Mouse (Mus musculus) 3T3-L1 (cell line): Measurements from ENCODE around the gene Hif3a.

Source experiments
- DNase-seq: peaks from one replicate; pipeline ENCODE4 v3.0.0-alpha.2; 2015; ENCODE audit warnings: low read depth, low spot score

Gene Hif3a

GRCm38 (mm10) chr7:17056601-17057523 lies 5.4 kb downstream of the Hif3a start:
- DNase-seq: no peak

DNA sequence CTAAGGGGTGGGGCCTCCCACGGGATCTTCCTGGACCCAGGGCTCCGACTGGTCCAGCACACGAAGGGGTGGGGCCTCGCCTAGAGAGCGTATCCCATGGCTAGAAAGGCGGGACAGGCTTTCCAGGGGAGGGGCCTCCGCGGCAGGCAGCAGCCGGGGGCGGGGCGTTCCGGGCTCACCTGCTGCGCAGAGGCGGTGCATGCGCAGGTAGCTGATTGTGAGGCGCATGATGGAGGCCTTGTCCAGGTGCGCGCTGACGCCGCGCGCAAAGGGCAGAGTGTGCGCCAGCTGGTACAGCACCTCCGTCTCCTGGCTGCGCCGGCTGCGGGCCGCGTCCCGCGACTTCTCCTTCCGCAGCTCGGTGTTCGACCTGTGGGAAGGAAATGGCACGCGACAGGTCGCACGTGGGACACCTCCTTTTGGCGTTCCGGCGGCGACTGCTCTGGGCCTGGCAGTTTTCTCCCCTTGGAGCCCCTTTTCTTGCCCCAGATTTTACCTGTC lies 6.1 kb downstream of the Hif3a start:
- no peak for DNase-seq

GRCm38 (mm10) chr7:17055287-17055946 lies 6.8 kb downstream of the Hif3a start:
- DNase-seq: no peak

GRCm38 (mm10) chr7:17054325-17054989 lies 7.8 kb downstream of the Hif3a start:
- no peak for DNase-seq

DNA sequence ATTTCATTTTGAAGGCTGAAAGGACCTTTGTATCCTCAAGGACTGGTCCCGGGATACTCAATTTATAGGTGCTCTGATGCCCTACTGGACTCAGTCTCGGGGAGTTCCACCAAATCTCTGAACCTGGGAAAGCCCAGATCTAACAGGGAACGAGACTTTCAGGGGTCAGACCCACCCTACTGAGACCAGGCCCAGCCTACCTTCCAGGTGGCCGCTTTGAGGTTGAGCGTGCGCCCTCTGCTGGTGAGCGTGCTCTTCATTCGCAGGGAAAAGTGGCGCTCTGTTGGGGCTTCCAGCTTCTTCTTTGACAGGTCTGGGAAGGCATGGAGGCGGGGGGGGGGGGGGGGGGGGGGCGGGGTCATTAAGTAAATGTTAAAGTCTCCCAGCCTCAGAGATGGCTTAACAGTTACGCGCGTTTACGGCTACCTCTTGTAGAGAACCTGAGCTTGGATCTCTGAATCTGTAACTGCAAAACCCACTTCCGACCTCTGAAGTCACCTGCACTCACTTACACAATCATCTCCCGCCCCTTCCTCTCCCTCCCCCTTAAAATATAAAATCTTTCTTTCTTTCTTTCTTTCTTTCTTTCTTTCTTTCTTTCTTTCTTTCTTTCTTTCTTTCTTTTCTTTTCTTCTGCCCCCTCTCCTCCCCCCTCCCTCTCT lies 11.2 kb downstream of the Hif3a start:
- peak; percentile 54 for DNase-seq

DNA sequence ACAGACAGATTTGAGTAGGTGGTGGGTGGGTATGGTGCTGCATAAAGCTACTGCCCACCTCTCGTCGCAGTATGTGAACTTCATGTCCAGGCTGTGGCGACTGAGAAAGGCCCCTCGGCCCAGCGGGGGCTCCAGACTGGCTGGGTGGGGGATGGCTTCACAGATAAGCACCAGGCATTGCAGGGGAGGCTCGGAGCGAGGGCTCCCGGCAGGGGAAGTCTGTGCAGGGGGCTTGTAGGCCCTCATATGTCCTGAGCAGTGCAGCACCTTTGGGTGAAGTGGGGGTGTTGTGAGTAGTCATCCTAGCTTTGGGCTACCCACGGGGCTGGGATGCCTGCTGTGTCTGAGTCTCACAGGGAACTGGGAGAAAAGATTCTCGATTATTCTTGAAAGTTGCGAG lies 11.7 kb downstream of the Hif3a start:
- no peak for DNase-seq

- no peak for DNase-seq
These were observed 13.6 kb downstream of the Hif3a start for GRCm38 (mm10) chr7:17048431-17049190.

GRCm38 (mm10) chr7:17047041-17047682 lies 15.1 kb downstream of the Hif3a start:
- DNase-seq: no peak

DNA sequence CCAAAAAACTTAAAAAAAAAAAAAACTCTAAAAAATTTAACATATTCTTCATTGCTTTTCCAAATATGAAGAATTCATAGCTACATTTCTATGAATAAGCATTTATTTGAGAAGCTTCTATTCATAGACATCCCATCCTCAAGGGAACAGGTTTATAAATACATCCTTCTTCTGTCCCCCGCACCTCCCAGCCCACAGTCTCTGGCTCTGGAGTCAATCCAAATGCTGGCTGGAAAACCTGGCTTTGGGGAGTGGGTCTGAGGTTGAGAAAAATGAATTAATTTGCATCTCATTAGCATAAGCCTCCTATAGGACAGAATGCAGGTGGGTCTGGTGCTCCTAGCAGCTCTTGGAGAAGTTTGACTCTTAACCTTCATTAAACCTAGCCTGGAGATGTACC lies 16.5 kb downstream of the Hif3a start:
- no peak for DNase-seq

GRCm38 (mm10) chr7:17039373-17039772 lies 22.9 kb downstream of the Hif3a start:
- DNase-seq: no peak

DNA sequence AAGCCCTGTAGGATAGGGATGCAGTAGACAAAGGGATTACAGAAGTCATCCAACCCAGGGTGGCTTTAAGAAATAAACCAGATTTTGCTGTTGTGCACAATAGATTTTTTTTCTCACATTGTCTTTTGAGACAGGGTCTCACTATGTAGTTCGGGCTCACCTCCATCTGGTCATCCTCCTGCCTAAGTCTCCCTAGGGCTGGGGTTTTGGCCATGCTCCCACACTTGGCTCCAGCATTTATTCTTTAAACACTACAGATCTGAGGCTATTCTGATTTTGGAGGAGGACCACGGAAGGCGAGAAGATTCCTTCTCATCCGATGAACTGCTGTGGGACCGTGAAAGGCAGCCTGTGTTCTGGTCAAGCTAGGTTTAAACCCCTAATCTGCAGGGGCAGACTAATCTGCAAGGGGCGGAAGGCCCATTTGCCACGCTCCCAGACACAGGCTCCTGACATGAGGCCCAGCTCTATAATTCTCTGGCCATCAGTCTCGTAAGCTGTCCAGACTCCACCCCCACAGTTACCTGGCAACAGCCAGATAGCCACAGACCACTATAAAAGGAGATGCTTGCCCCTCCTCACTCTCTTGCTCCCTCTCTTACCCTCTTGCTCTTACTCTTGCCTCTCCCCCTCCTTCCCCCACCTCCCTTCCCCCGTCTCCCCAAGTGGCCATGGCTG lies 24.1 kb downstream of the Hif3a start:
- DNase-seq: no peak

DNA sequence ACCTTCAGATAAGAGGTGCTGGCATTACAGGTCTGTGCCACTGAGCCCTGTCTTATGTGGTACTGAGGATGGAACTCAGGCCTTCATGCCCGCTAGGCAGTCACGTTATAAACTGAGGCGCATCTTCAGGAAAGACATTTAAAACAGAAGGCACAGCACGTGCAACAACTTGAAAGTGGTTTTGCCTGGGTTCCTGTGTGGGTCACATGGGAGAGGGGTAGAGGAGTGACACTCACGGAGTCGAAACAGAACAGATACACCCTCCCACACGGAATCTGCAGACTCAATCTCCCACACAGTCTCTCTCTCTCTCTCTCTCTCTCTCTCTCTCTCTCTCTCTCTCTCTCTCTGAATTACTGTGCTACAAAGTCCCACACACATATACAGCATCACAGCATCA lies 32.0 kb downstream of the Hif3a start:
- DNase-seq: no peak

DNA sequence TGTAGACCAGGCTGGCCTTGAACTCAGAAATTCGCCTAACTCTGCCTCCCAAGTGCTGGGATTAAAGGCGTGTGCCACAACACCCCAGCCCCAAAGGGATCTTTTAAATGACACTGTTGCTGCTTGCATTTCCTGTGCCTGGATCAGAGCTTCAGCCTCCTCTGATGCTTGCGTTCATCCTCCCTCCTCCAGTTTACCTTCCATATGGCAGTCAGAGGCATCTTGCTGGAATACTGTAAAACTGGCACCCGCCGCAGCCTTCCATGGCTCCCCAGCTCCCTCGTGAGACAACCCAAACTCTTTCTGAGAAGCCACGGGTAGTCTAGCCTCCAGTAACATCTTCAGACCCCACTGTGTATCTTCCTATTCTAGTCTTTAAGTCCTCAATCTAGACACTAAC lies 33.3 kb downstream of the Hif3a start:
- no peak for DNase-seq

DNA sequence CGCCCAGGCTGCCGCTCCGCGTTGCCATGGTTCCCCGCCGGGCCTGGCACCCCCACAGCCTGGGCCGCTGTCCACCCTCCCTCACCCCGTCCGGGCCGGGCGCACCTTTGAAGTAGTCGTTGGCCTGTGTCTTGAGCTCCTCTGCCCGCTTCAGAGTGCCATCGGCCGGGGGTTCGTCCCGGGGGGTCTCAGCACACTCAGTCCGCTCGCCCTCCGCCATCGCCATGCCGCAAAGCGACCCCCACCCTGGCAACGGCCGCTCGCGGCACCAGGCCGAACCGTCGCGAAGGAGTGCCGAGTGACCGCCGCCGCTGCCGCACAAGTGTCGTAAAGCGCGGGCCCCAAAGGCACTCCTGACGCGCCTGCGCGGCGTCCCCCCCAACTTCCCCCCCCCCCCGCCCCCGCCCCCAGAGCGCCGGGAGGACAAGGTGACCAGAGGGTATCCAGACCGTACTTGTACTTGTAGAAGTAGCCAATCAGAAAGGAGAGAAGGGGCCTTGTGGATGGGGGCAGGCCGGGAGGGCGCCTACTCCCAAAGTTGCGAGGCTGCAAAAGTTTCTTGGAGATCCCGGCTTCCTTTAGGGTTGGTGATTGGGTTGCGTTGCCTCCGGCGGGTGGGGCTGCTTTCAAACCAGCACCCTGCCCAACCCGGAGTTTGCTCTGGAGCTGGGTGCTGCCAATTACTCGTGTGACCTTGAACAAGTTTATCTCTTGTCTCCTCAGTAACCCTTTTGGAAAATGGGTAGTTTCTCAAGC lies 34.5 kb downstream of the Hif3a start, which contains the start of gene Ppp5c:
TSS of gene Ppp5c (minus strand) at position 337 of the 756 bp plus-strand sequence.
- peak; percentile 80 for DNase-seq

DNA sequence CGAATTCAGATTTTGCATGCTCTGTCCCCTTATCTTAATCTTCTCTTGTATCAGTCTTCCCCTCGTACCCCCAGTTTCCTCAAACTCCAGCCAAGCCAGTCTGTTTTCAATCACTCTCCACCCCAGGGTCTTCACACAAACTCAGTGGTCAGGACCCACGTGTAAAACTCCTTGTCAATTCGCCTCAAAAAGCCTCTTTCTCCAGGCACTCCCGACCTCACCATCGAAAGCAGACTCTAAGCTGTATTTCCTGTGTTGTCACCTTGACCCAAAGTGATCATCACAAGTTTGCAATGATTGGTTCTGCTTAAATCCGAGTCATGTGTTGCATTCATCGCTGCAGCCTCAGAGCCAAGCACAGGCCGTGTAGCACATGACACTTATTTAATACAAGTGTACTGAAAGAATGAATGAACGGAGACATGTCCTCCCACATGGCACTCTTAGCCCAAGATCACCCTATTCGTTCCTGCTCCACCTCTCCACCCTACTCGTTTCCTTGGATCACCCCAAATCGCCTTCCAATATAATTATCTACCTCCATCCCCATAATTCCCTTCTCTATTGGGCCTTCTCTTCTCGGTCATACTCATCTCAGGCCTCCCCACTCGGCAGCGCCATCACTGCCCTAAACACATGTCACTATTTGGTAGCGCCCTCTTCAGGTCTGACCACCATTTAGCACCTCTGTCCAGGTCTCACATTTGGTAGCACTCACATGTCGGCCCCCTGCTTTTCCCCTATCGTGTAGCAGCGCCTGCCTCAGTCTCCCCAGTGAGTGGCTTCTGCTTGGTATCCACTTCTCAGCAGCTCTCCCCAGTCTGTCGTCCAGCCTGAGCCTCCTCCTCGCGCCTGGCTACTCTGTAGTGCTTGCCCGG lies 35.3 kb downstream of the Hif3a start:
- peak; percentile 88 for DNase-seq

DNA sequence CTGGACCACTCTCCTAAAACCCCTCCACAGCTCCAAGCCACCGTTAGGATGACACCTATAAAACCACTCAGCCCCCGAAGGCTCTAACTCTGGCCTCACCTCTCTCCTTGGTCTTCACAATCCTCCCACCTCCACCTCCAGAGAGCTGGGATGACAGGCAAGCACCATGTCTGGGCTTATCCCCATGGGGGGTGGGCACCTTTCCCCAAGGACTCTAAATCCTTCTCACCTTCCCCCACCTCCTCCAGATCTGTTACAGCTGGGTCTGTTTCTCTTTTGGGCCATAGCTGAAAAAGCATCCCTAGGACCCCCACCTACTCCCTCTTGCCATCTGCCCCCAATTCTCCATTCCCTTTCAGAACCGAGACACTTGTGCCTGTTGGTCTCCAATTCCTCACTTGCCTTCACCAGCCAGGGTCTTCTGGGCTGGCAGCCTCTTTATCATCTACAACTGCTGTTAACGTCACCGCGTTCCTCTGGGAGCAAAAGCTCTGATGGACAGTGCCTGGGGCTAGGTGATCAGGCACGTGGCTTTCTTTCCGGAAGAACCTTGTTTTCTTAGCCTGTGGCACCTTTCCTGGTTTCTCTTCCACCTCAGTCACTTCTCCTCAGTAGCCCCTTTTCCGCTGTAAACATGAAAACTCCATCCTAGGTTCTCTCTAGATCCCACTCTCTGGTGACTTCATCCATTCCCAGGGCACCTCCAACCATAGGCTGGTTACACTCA lies 36.2 kb downstream of the Hif3a start:
- DNase-seq: no peak

- DNase-seq: no peak
These were observed 36.7 kb downstream of the Hif3a start for GRCm38 (mm10) chr7:17025505-17025894.
